Mouse (Mus musculus) cortical plate, adult 2 months (tissue): Measurements from ENCODE around the gene Soat1.
"Not testable (repeated sequence)": the region's sequence is repeated elsewhere in the genome, so short reads cannot be mapped to it uniquely, and the experiment has no call there.

Experiments
- CTCF ChIP-seq: fragments of 200-500 bp; IDR thresholded peaks from 2 replicates; pipeline ENCODE4 v1.5.1; 2011; ENCODE audit warnings: mild to moderate bottlenecking, control low read depth, low read length; ENCODE audit not compliant: insufficient read depth; ENCODE audit errors: extremely low read depth
- POLR2A ChIP-seq: fragments of 200-500 bp; IDR thresholded peaks from 2 replicates; pipeline ENCODE4 v1.6.1; 2011; ENCODE audit warnings: mild to moderate bottlenecking, low read length, control low read depth; ENCODE audit not compliant: insufficient read depth; ENCODE audit errors: extremely low read depth

DNA sequence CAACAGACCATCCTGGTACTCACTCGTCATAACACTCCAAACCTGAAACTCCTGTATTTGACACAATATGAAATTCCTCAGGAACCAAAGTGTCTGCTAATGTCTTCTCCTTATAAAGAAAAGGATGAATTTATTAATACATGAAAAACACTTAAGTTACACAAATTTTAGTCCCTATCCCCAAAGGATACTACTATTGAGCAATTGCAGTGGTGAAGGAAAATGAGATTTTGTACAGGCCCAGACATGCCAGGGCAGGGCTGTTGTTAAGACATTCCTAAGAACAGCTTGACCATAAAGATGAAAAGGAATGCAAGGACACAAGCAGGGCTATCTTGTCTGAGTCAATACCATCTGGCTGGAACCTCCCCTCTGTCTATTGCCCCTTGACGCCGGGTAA lies 74.0 kb downstream of the Soat1 start:
- not testable (repeated sequence) for TF ChIP-seq CTCF, POLR2A
